Mouse (Mus musculus) megakaryocyte, embryonic 14.5 days (primary cell): ENCODE measurements around the gene Trp63.

ENCODE experiments used
- FLI1 ChIP-seq: IDR thresholded peaks from 2 replicates; pipeline ENCODE4 v1.6.1; 2012; ENCODE audit warnings: low read length, inconsistent platforms, mixed read lengths
- GATA1 ChIP-seq: IDR thresholded peaks from 3 replicates; pipeline ENCODE4 v1.6.1; 2012; ENCODE audit warnings: mixed read lengths, low read length, inconsistent platforms, borderline replicate concordance

- no peak for TF ChIP-seq GATA1
- TF ChIP-seq FLI1: no peak
Observed at GRCm38 (mm10) chr16:25746807-25747206, 63.2 kb downstream of the Trp63 start.
